Mouse (Mus musculus) E14TG2a.4 (cell line): ENCODE data around the gene Xrcc6.

Experiments used
- H3K27me3 ChIP-seq: 2 replicates; pipeline ENCODE4 v1.6.1; 2014; ENCODE audit warnings: low read length, control low read depth; ENCODE audit not compliant: insufficient read depth
- H3K36me3 ChIP-seq: 2 replicates; pipeline ENCODE4 v1.6.1; 2014; ENCODE audit warnings: low read length, control low read depth; ENCODE audit not compliant: insufficient read depth
- H3K4me1 ChIP-seq: replicated peaks from 2 replicates; pipeline ENCODE4 v1.6.1; 2014; ENCODE audit warnings: low read depth, low read length, control low read depth
- H3K4me3 ChIP-seq: replicated peaks from 2 replicates; pipeline ENCODE4 v1.5.1; 2014; ENCODE audit warnings: mild to moderate bottlenecking, low read length
- H3K9me3 ChIP-seq: 2 replicates; pipeline ENCODE4 v1.6.1; 2014; ENCODE audit warnings: low read length, control low read depth
- CTCF ChIP-seq: conservative IDR thresholded peaks from 2 replicates; pipeline ENCODE4 v1.5.1; 2014; ENCODE audit warnings: low read length
- NANOG ChIP-seq: IDR thresholded peaks from 2 replicates; pipeline ENCODE4 v1.6.1; 2014; ENCODE audit warnings: borderline replicate concordance, low read length, mixed read lengths
- POU5F1 ChIP-seq: IDR thresholded peaks from 2 replicates; pipeline ENCODE4 v1.6.1; 2014; ENCODE audit warnings: low read length, borderline replicate concordance

Gene Xrcc6

DNA sequence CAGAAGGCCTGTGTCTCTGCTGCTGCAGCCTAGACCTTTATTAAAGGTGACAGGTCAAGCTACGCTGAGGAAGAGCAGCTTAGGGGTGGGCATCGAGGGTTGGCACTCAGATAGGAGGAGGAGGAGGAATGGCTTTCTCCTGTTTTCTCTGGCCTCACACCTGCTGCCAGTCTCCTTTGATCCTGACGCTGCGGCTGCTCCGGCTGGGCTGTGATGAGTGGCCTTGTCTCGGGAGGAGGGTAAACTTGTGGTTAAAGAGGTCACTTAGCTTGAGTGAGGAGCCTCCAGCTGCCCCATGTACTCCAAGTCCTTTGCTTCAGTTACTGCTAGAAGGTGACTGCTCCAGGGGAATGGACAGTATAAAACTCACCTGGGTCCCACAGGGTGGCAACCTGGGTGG lies 6.4 kb downstream of the Xrcc6 start:
- Histone ChIP-seq H3K4me3 (no peak overlapping the region), H3K4me1 (peaks cover 82% of the 10 kb centered on the region), H3K36me3 (peaks cover 62% of the 10 kb centered on the region), H3K9me3 (no peaks in the 10 kb centered on the region), H3K27me3 (no peaks in the 10 kb centered on the region)
- TF ChIP-seq CTCF: no peak
- no peak for TF ChIP-seq NANOG

DNA sequence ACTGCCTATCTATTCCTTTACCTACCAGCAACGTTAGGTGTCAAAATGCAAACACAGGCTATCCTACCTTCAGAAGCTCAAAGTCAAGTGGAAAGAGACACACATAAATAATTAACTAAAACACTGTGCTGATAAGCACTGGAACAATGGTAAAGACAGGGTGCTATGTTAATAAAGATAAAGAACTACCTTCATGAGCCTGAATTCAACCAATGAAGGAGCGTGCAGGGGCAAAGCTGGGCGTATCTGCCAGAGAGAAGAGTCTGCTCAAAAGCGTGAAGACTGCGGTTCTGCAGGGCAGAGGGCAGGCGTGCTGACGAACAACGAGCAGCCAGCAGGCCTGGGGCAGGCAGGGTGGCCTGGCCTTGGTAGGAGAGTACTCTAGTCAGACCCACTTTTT lies 16.6 kb downstream of the Xrcc6 start:
- no peaks in the 10 kb centered on the region for H3K9me3 ChIP-seq
- H3K36me3 ChIP-seq: peaks cover 55% of the 10 kb centered on the region
- H3K4me1 ChIP-seq: peaks cover 5% of the 10 kb centered on the region; the same call in 1 of the 2 replicates
- TF ChIP-seq CTCF (no peak), NANOG (no peak), POU5F1 (no peak)
- no peaks in the 10 kb centered on the region for H3K27me3 ChIP-seq
- H3K4me3 ChIP-seq: no peak overlapping the region

DNA sequence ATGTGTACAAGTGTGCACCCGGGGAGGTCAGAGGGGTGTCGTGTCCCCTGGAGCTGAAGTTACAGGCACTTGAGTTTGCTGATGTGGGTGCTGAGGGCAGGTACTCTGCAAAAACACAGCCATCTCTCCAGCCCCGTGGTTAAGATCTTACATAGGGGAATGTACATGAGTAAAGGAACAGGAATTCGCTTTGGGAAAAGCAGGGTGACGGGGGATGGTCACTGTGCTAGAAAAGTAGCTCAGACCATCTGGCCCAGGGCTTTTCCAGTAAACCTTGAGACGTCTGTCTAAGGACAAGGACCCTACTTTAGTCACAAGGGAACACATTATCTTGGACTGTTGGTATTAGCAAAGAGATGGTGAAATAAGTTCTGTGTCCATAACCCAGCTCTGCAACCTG lies 24.3 kb downstream of the Xrcc6 start:
- TF ChIP-seq POU5F1: no peak
- no peak for TF ChIP-seq NANOG
- no peak for TF ChIP-seq CTCF

DNA sequence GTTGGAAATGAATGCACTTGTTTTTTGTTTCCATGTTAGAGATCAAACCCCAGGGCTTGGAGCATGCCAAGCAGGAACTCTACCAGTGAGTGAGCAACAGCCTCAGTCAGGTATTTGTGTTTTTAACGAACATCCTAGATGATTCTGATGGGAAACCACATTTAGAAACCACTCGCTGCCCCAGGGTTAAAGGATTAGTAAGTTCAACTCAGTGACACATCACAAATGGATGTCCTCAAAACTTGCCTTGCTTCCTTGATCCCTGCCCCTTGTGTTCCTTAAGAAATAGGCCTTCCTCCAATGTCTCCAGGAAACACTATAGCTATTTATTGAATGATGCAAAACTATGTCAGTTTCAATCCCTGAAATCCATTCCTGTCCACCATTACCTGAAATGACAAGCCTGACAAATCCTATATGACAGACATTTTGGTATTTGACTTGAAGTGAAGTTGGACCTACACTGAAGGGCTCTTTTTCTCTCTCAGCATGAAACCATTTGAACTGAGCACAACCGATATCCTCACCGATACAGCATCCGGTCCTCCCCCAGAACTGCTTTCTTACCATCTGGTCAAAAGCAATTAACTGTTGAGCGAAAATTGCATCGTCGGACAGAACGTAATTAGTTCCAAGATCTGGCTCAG lies 27.2 kb downstream of the Xrcc6 start:
- Histone ChIP-seq H3K9me3 (no peaks in the 10 kb centered on the region), H3K4me1 (peaks cover 40% of the 10 kb centered on the region), H3K27me3 (peaks cover 8% of the 10 kb centered on the region), H3K4me3 (peak overlapping the region; percentile 97), H3K36me3 (peaks cover 24% of the 10 kb centered on the region)
- no peak for TF ChIP-seq CTCF
- no peak for TF ChIP-seq POU5F1
- TF ChIP-seq NANOG: no peak

More for the DNA sequence above, 24.3 kb downstream of the Xrcc6 start:
- Histone ChIP-seq H3K36me3 (peaks cover 15% of the 10 kb centered on the region; the same call in 1 of the 2 replicates), H3K4me1 (peaks cover 32% of the 10 kb centered on the region), H3K27me3 (peaks cover 8% of the 10 kb centered on the region), H3K9me3 (no peaks in the 10 kb centered on the region), H3K4me3 (no peak overlapping the region)

DNA sequence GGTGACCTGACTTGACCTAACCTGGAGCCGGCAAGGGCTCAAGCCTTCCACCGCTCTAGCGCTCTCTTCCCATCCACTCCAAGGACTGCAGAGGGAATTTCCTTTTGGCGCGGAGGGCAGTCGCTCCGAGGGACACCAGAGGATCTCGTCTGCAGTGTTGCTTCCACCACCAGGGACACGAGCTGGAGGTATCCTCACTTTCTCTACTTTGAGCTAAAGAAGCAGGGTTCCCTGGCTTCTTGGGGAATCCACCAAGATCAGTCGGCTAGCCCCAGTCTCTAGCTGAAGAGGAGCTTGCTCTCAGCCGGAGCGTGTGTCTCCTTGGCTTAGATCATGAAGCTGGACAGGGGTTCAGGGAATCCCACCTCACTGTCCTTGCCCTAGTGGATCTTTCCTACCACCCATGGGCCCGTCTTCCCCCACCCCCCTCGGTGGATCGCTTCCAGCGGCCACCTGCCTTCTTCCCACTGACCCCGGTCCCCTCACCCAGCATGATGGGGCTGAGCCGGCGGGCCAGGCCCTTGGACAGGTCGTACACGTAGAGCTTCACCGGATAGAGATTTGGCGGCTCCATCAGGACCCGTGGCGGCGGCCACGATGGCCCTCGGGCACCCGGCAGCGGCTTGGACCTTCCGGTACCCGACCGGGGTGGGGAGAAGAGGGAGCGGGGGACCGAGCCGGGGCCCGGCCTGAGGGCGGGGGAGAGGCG lies 27.9 kb downstream of the Xrcc6 start:
- H3K4me1 ChIP-seq: peaks cover 40% of the 10 kb centered on the region
- no peaks in the 10 kb centered on the region for H3K9me3 ChIP-seq
- peaks cover 8% of the 10 kb centered on the region for H3K27me3 ChIP-seq
- H3K36me3 ChIP-seq: peaks cover 29% of the 10 kb centered on the region
- TF ChIP-seq NANOG (no peak), CTCF (no peak), POU5F1 (no peak)
- H3K4me3 ChIP-seq: peak overlapping the region; percentile 97

DNA sequence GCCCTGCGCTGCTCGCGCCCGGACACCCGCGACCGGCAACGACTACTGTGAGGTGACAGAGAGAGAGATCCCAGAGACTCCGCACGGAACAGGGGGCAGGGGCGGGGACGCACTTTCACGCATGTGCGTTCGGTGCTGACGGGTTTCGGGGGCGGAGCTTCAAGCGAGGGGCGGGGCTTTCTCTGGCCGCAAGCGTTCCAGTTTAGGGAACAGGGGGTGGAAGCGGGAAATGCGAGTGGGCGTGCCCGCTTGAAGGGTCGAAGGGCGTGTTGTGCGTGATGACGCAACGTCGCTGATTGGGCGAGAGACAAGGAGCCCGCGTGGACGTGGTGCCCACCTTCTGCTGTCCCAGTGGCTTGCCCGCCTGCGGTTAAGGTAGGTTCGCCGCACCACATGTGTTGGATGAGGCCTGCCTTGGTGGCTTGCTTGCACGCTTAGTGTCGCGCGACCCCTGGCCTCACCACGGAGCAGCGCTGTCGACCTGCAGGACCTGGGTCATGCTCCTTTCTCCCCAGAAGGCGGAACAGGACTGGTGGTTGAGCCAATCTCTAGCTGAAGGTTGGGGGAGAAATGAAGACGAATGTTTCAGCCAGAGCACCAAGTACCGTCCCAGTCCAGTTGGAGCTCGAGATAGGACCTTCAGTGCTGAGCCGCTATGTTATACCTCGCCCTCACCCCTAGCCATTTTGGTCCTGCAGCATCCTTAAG lies 28.6 kb downstream of the Xrcc6 start:
- TF ChIP-seq POU5F1 (no peak), CTCF (no peak), NANOG (no peak)
- Histone ChIP-seq H3K9me3 (no peaks in the 10 kb centered on the region), H3K4me3 (peak overlapping the region; percentile 97), H3K36me3 (peaks cover 37% of the 10 kb centered on the region), H3K4me1 (peaks cover 33% of the 10 kb centered on the region), H3K27me3 (peaks cover 8% of the 10 kb centered on the region)

DNA sequence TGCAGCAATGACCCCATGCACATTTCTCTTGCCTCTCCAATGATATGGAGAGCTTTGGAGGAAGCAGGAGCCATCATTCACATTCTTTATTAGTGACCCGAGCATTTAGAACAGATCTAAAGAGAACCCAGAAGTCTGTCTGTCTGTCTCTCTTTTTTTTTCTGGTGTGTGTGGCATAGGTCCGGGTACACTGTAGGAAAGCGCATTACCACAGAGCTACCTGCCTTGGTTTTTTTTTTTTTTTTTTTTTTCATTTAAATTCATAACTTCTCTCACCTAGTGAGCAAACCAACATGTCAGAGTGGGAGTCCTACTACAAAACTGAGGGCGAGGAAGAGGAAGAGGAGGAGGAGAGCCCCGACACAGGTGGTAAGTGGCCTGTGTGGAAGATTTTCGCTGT lies 29.2 kb downstream of the Xrcc6 start:
- TF ChIP-seq CTCF (no peak), POU5F1 (no peak), NANOG (no peak)
- Histone ChIP-seq H3K4me1 (peaks cover 32% of the 10 kb centered on the region), H3K9me3 (no peaks in the 10 kb centered on the region), H3K4me3 (peak overlapping the region; percentile 97), H3K36me3 (peaks cover 42% of the 10 kb centered on the region), H3K27me3 (peaks cover 8% of the 10 kb centered on the region)

DNA sequence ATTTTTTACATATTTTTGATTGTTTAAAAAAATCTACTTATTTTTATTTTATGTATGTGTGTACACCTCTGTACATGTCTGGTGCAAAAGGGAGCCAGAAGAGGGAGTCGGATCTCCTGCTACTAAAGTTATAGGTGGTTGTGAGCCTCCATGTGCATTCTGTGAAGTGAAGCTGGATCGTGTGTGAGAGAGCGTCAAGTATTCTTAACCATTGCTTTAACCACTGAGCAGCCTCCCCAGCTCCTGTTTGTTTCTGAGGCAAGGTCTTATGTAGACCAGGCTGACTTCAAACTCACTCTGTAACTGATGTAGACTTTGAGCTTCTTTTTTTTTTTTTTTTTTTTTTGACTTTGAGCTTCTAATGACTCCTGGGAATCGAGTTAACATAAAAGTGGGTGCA lies 29.8 kb downstream of the Xrcc6 start:
- peaks cover 42% of the 10 kb centered on the region for H3K36me3 ChIP-seq
- H3K4me3 ChIP-seq: peak overlapping the region; percentile 97; the same call in 1 of the 2 replicates
- H3K4me1 ChIP-seq: peaks cover 28% of the 10 kb centered on the region
- H3K9me3 ChIP-seq: no peaks in the 10 kb centered on the region
- TF ChIP-seq CTCF (no peak), NANOG (no peak), POU5F1 (no peak)
- peaks cover 8% of the 10 kb centered on the region for H3K27me3 ChIP-seq

DNA sequence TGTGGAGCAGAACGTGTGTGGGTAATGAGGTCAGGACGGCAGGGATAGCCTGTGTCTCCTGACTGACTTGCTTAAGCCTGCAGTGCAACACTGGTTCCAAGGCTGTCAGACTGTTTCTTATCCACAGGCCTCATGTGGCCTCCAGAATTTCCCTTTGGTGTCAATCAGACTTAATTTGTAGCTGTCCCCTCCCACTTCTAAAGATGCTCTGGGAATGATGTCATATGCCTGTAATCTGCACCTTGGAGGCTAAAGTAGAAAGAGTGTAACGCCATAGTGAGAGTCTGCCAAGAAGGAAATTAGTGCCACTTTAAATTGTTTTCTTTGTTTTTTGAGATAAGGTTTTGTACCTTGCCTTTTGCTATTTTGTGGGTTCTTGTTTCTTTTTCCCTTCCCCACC lies 31.7 kb downstream of the Xrcc6 start:
- Histone ChIP-seq H3K4me3 (no peak overlapping the region), H3K4me1 (peaks cover 24% of the 10 kb centered on the region), H3K36me3 (peaks cover 58% of the 10 kb centered on the region), H3K27me3 (peaks cover 8% of the 10 kb centered on the region), H3K9me3 (no peaks in the 10 kb centered on the region)
- no peak for TF ChIP-seq CTCF
- no peak for TF ChIP-seq POU5F1
- no peak for TF ChIP-seq NANOG
